Mouse (Mus musculus) lung, adult 18-20 months (tissue): ENCODE measurements around the gene Ush2a.

Source experiments
- DNase-seq, 2 experiments: peaks; one replicate each; pipeline ENCODE4 v3.0.0; 2022; ENCODE audit warnings: mixed read lengths in 2 of 2

The Ush2a gene

DNA sequence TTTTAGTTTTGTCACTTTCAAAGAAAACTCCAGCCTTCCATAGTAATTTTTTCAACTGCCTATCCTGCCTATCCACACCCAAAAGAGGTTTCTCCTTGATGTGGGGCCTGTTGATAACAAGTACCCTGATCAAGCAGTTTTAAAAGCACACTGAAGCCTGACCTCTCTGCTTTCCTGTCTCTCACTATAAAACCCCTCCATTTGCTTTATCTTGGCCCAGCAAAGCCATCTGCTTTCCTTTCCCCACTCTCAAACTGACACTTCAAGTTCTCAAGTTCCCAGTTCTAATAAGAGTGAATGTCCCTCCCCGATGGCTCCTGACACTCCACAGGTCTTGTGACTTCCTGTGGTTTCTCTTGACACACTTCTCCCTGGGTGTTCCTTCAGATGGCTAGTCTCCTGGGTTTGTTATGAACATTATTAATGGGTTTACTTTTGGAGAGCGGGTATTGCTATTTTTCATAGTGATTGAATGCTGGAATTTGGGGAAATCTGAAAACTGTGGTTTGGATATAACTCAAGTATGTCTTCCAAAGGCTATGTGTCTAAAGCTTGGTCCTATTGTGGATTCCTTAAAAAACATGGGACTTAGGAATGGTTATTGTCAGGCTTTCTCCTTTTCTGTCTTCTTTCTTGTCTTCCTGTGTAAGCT lies 126.1 kb downstream of the Ush2a start:
- DNase-seq, result no peak

DNA sequence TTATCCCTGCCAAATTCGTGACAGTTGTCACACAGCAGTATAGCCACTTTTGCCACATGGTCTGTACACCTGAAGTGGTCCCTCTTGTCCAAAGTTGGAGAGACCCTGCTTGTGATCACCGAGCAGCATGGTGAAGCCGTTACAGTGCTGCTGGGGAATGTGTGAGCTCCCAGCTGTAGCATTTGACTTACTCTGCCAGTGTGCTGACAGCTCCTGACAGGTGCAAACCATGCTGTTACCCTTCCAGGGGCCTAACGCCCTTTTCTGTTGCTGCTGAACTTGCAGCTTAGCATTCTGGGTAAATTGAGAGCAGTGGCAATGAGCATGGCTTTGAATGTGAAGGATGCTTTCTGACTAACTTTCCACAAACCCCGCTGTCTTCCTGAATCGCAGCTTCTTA lies 128.3 kb downstream of the Ush2a start:
- no peak for DNase-seq

DNA sequence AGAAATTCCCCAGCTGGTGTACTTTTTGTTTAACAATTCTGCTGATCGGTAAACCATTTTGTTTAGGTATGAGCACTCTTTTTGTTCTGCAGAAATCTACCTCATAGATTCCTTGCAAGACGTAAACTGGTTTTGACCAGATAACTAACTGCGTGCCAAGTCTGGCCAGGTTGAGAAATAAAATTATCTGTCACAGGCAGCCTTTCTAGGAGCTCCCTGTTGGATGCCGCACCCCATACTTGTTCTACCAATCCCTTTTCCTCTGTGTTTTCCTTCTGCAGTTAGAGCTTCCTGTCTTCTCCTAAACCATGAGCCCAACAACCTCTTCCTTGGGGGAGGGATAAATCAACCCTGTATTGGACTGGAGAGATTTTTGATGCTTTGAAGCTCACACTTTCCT lies 145.4 kb downstream of the Ush2a start:
- DNase-seq, result no peak

DNA sequence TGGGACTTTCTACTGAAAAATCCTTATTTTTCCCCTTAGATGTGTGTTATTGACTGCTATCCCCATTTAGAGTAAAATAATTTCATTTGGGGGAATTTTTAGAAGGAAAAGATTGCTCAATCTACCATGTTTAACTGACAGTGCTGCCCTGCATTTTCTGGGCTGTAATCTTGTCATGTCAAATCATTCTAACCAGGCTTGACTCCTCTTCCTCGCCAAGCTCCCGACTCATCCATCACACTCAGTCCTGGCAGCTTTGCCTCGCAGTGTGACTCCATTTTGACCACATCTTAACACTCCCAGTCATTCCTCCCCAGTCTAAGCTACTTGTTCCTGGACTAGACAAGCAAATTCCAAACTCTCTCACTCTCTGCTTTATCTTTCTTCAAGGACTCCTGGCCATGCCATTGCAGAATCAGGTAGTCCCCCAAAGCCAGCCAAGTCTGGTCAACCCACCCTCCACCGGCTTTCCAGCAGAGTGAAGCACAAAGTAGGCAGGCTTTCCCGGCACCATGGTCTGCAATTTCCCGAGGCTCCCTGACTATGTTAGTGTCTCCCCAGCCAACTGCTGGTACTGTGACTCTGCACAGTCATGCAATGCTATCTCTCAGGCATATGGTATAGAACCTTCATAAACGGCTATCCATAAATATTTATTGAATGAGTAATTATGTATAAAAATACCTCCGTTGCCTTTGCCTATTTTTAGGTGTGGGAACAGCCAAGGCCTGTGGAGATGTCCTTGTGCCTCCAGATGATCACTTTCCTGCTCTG lies 146.0 kb downstream of the Ush2a start:
- DNase-seq, result no peak

DNA sequence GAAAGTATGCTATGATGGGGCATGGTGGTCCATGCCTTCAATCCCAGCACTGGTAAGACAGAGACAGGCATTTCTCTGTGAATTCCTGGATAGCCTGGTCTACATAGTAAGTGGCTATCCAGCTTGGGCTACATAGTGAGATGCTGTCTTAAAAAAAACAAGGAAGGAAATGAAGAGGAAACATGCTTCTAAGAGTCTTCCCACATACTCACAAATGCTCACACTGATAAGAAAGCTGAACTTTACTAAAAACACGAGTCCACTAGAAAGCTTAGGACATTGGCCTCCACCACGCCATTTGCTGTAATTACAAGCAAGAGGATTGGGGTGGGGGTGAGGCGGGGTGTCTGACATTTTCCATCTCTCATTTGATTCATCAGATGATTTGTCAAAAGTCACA lies 148.7 kb downstream of the Ush2a start:
- DNase-seq, result no peak

DNA sequence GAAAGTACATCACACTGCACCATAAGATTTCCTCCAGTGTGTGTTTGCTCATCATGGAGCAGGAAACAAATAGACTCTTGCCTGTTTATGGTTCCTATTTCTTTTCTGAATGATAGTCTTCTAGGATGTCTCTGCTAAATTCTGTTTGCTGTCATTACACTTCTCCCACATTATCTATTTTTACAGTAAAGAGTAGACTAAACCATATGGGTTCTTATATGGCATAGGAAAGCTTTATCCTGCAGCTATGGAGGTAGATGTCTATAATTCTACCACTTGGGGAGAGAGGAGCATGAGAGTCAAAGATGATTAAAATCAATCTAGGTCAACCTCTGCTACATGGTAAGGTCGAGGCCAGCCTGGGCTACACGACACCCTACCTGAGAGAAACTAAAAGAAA lies 158.7 kb downstream of the Ush2a start:
- DNase-seq, result no peak

DNA sequence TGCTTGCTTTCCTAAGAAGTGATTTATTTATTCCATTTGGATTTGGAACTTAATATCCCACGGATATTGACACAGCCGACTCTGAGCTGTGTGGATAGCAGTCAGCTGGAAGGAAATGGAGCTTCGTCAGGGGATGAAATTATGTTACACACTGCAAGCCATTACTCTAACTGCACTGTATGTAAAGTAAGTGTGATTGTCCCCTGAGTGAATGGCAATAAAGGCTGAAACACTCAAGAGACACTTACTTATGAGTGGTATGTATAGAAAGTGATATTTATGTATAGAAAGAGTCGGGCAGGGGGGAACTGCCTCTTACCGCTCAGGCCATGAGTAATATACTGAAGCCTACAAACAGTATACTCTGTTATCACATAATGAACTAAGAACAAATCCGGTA lies 166.3 kb downstream of the Ush2a start:
- DNase-seq, result no peak

DNA sequence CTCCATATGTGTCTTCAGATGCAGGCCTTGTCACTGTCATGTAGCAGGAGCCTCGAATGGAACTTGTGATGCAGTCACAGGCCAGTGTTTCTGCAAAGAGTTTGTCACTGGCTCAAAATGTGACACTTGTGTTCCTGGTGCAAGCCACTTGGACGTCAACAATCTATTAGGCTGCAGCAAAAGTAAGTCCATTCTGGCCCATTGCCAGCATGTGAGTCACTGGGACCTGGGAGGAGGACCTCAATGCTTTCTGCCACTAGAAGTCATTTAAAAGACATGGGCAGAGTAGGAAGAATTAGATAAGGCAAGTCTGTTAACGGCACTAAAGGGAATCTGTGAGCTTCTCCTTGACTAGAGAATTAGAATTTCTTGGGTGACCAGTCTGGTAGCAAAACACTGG lies 168.9 kb downstream of the Ush2a start:
- DNase-seq, result no peak

DNA sequence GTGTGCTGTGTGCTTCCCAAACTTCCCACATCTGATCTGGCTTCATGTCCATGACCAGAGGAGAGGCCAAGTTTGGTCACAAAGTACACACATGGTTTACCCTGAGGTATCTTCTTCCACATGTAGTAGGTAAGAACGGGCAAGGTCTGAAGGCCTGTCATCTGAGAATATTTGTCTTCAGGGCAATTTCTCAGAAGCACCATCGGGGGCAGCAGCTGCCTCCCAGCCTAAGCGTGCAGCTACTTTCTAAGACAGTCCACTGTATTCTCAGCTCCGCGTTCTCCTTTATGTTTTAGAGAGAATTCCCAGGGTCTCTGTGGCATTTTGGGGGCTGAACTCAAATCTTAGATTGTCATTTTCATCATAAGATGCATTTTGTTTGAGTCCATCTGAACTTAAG lies 186.1 kb downstream of the Ush2a start:
- no peak for DNase-seq

DNA sequence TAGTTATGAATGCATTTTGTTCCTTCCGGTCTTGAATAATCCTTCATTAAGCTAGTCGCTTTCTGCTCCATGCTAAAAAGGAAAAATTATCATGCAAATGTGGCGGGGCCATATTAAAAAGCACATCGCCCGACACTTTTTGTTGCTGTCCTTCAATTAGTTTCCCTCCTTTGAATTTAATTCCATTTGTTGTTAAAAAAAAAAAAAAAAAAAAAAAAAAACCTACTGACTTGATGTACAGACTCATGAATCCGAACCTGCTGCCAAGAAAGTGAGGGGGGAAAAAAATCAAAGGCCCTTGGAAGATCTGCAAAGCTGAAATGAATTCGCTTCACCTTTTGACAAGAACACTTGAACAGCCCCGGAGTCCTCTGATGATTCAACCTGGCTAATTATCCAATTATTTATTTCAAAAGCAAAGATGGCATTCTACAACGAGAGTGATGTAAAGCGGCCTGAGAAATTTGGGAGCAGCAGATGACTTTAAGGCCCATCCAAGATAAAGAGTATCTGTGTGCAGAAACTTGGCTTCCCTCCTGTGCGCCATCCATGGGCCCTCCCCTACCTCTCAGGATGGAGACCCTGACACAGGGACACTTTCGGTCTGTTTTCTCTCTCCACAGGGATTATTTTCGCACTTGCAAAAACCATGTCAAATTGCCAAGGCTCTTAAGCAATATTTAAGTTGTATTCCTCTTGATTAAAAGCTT lies 194.8 kb downstream of the Ush2a start:
- no peak for DNase-seq

DNA sequence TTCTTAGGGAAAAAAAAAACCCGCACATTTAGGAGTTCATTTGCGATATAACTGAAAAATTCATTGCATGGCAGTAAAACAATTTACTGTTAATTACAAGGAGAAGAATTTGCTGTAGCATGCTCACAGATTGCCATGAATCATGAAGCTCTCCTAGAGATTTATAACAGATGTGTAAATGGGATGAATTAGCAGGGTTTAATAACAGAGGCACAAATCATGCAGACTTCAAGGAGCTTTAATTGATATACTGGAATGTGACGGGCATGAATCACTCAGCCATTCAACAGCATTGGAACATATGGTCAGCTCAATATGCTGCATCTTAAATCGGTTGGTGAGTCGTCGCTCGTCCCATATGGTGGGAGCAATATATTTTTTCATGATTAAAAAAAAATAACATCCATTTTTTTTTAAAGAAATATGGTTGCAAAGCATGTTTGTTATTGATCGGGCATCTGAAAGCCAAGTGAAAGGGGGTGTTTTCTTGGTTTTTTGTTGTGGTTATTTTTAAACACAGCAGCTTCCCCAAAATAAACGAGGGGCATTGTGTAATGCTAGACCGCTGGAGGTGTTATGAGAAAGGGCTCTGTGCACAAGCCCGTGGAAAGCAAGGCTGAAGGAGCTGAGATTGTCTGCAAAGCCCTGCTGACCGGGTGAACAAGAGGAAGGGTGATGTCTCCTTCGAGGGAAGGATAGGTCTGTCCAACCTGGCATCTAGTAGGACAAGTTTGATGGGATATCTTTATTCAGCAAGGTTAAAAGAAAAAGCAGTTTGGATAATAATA lies 195.6 kb downstream of the Ush2a start:
- DNase-seq, result no peak

DNA sequence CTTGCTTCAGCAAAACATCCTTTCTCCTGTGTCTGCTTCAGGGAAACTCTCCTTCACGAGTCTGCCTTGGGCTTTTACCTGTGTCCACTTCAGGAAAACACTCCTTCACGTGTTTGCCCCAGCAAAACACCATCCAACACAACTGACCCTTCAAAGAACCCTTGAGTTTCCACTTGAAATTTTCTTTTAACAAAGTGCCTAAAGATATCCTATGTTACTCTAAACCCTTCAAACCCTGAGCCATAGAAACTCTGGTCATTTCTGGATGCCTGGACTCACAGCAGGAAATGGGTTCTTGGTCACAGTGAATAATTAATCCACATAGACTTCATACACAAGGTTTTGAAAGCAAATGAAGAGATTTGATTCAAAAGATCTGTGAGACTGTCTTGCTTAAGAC lies 199.4 kb downstream of the Ush2a start:
- DNase-seq, result no peak

DNA sequence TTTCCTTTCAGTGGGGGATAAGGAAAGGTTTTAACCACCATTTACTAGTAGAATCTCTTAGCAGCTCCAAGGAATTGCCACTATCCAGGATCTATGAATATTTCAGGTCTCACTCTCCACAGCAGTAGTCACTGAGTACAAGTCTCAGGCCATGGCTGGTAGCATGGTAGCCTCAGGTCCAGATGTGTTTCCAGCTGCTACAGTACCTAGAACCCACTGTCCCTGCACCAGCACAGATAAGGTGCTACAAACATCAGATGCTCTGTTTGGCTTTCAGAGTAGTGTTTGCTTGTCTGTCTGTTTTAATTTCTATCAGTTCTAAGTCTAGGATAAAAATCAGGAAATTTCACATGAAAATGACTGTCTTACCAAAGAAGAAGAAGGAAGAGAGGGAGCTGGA lies 202.8 kb downstream of the Ush2a start:
- DNase-seq, result no peak

DNA sequence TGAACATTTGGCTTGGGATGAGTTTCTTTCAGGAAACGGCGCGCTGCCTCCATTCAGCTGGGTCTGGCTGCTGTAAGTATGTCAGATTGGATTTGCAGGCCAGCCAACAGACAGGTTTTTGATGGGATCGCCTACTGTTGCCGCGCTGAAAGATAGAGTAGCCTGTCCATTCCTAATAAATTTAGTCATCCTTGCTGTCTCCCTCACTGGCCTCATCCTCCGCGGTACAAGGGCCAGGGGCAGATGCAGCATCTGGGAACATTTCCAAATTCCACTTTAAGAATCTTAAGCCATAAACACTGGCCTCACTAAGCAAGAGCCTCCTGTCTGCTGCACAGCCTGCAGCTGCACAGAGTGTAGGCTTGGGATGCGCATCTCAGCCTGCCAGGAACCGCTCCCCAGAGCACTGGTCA lies 206.6 kb downstream of the Ush2a start:
- DNase-seq, result no peak

DNA sequence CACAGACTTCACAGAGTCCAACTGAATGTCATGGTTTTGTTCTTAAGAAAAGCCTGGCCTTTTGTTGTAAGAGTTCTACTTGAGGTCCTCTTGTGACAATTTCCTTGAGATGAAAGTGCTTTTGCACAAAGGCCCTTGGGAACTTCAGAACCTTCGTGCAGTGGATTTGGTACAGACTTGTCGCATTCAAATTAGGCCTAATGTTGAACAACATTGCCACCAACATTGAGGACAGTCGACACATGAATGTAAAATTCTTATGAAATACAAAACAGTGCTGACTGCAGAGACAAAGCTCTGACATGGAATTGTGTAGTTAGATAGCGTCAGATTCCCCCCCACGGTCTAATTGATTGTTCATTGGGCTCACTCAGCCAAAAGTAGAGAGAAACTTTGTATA lies 243.1 kb downstream of the Ush2a start:
- no peak for DNase-seq

DNA sequence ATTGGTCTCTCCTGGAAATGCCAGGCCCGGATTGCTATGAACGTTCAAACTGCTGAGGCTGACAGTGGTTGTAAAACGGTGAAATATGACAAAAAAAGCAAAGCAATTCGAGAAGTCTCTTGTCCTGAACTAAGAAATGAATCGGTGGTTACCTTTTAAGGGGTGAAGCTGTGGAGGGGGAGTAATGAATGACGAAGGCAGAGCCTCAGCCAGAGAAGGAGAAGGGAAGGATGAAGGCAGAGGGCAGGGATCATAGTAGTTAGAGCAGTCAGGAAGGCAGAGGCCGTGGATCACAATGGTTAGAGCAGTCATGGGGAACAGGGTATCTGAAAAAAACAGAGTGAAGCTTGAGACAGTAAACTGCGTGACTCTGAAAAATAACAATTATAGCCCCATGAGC lies 257.0 kb downstream of the Ush2a start:
- no peak for DNase-seq

DNA sequence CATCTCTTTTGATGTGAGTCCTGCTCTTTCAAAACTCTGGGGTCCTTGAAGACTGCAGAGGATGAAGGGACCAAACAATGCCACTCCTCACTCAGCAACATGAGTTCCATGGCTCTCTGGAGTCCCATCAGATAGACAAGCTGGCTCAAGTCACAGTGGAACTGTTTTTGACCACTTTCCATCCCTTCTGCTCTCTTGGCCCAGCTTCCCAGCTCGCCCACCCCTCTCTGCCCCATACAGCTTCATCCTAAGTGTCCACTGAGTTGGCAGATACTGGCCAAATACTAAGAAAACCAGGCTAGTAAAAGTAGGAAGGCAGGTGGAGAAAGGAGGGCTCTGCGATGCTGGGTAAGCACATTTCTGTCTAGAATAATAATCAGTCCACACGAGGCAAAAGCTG lies 265.6 kb downstream of the Ush2a start:
- DNase-seq, result no peak

DNA sequence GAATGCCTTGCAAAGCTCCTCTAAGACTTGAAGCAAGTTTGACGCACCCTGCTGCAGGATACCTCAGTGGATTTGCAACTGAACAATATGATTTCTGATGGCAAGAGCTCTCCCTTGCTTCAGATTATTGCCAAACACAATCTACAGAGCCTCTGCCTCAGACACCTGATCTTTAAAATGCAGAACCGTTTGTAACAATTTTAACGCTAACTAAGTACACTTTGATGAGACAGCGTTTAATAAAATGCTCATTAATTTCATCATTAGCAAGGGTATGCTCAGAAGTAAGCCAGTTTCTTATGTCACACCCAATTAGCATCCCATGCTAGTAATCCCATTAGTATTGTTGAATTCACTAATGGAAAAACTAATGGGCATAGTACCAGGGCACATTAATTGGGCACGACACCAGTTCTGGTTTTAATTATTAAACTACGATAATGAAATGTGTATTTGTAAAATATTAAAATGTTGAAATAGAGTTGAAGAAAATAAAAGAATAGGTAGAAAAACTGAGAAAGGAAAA lies 267.8 kb downstream of the Ush2a start:
- no peak for DNase-seq

DNA sequence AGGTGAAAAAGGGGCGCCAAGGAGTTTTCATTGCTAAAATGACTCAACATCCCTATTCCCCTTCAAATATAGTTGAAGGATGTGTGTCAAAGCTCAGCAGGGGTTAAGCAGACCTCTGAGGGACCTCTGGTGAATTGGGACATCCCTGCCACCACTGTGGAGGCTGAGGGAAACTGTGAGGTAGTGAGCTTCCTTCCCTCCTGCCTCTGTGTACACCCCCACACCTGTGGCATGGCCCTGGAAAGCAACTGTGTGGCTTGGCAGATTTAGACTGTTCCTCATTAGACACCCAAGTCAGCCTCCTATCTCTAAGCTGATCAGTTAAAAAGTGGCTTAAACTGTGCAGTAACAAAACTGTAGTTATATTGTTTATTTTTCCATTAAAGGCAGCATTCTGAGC lies 275.2 kb downstream of the Ush2a start:
- no peak for DNase-seq

DNA sequence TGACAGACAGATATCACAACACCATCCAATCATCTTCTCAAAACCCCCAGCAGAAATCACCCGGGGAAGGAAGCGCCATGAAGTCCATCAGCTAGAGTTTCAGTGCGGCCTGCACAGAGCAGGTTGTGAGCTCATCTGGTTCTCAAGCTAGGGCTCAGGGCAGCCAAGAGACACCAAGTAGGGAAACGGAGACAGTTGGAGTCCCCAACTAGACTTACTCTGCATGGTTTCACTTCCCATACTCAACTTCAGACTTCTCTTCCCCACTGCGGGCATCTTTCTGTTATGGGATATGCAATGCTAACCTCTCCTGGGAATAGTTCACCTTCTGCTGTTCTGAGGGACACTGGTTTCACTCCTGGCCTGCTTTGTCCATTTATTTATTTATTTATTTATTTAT lies 277.8 kb downstream of the Ush2a start:
- no peak for DNase-seq

DNA sequence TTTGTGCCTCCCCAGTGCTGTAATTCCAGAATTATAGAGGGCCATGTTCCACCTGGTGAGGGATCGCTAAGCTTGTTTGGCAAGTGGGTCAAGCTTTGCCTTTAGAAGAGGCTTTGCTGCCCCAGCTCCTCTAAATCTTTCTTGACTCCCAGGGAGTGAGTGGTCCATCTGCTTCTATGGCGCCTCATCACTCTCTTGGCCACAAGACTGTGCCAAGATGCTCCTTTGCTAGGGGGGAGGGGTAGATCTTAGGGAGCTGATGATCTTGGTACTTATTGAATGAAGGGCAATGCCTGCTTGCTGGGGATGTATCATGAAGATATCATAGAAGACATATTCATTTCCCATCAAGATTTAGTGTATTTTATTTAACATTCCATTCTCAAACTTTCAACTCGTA lies 279.7 kb downstream of the Ush2a start:
- no peak for DNase-seq

DNA sequence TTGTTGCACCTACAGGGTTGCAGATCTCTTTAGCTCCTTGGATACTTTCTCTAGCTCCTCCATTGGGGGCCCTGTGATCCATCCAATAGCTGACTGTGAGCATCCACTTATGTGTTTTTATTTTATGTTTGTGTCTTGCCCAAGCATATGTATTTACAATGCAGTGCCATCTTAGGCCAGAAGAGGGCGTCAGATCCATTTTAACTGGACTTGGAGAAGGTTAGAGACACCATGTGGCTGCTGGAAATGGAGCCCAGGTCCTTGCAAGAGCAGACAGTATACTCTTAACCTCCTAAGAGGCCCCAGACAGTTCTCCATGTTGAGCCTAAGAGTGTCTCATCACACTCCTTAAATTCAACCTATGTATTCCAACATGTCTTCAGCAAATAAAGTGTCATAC lies 281.5 kb downstream of the Ush2a start:
- DNase-seq, result no peak

DNA sequence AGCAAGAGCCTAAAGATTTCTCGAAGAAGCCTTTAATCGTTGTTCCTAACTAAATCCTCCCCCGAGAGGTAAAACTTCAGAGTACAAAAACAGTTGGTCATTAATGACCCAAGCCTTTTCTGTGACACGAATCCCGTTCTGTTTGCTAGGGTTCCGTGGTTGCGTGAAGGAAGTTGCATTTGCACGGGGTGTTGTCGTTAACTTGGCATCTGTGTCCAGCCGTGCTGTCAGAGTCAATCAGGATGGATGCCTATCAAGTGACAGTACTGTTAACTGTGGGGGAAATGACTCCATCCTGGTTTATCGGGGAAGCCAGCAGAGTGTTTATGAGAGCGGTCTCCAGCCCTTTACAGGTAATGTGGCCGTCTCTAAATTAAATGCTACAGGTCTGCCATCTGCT lies 287.9 kb downstream of the Ush2a start:
- no peak for DNase-seq
